Mouse (Mus musculus): ENCODE measurements around the gene Zfp950.

GRCm38 (mm10) chr19:61090541-61090940 lies 50.1 kb downstream of the Zfp950 start:
- TF ChIP-seq CTCF (IDR thresholded peaks at IDR 0.05; ENCODE audit: insufficient read depth, low read length) (no peak), POLR2A (IDR thresholded peaks at IDR 0.05; ENCODE audit: borderline replicate concordance, extremely low read depth, low read depth, low read length) (no peak)

Measured in lung, adult 2 months (tissue).